Mouse (Mus musculus) naive thymus-derived CD4-positive, alpha-beta T cell, adult 2 months (primary cell): ENCODE data around the gene Ankrd52.
A peak's percentile ranks its signal among the peaks of the same experiment; 100 is the strongest.
"Not testable (repeated sequence)": the region's sequence is repeated elsewhere in the genome, so short reads cannot be mapped to it uniquely, and the experiment has no call there.

Experiments
- DNase-seq: peaks from one replicate; pipeline ENCODE4 v3.0.0-alpha.2; 2011; ENCODE audit warnings: low read depth

Ankrd52 gene

GRCm38 (mm10) chr10:128376455-128377211 is at the start of gene Ankrd52:
TSS of gene Ankrd52 (plus strand) at chr10:128377115.
- peak; percentile 89 for DNase-seq

GRCm38 (mm10) chr10:128327610-128328009 is 49.3 kb upstream of the Ankrd52 start:
- peak; percentile 35 for DNase-seq

- DNase-seq: not testable (repeated sequence)
These were observed 44.3 kb upstream of the Ankrd52 start for GRCm38 (mm10) chr10:128332358-128333249.

GRCm38 (mm10) chr10:128335582-128335981 is 41.3 kb upstream of the Ankrd52 start:
- DNase-seq: peak; percentile 93

GRCm38 (mm10) chr10:128336195-128336594 is 40.7 kb upstream of the Ankrd52 start:
- DNase-seq: peak; percentile 29

GRCm38 (mm10) chr10:128336597-128336996 is 40.3 kb upstream of the Ankrd52 start:
- DNase-seq: peak; percentile 34

- DNase-seq: peak; percentile 97
These were observed 39.4 kb upstream of the Ankrd52 start, which contains the start of gene Cs for GRCm38 (mm10) chr10:128337306-128338181. TSS of gene Cs (plus strand) at chr10:128337734.

GRCm38 (mm10) chr10:128338415-128338814 is 38.5 kb upstream of the Ankrd52 start:
- no peak for DNase-seq

- no peak for DNase-seq
These were observed 38.0 kb upstream of the Ankrd52 start for GRCm38 (mm10) chr10:128338948-128339347.

GRCm38 (mm10) chr10:128340257-128340656 is 36.7 kb upstream of the Ankrd52 start:
- DNase-seq: no peak

GRCm38 (mm10) chr10:128343436-128343835 is 33.5 kb upstream of the Ankrd52 start:
- DNase-seq: no peak

- DNase-seq: peak; percentile 87
These were observed 32.2 kb upstream of the Ankrd52 start for GRCm38 (mm10) chr10:128344568-128345275.

- no peak for DNase-seq
These were observed 29.4 kb upstream of the Ankrd52 start for GRCm38 (mm10) chr10:128347541-128347940.

- peak; percentile 82 for DNase-seq
These were observed 18.1 kb upstream of the Ankrd52 start for GRCm38 (mm10) chr10:128358796-128359195.

GRCm38 (mm10) chr10:128359226-128359625 is 17.7 kb upstream of the Ankrd52 start:
- no peak for DNase-seq

GRCm38 (mm10) chr10:128361836-128362235 is 15.1 kb upstream of the Ankrd52 start:
- no peak for DNase-seq

GRCm38 (mm10) chr10:128362568-128362967 is 14.3 kb upstream of the Ankrd52 start:
- DNase-seq: peak; percentile 40

GRCm38 (mm10) chr10:128367899-128368401 is 9.0 kb upstream of the Ankrd52 start:
- no peak for DNase-seq

- peak; percentile 94 for DNase-seq
These were observed 8.3 kb upstream of the Ankrd52 start, which contains the start of gene Coq10a for GRCm38 (mm10) chr10:128368402-128369217. TSS of gene Coq10a (minus strand) at chr10:128368997.

- DNase-seq: no peak
These were observed 7.7 kb upstream of the Ankrd52 start for GRCm38 (mm10) chr10:128369218-128369543.
